Mouse (Mus musculus) cerebellum, adult 11 months (tissue): ENCODE results near the gene Zmynd8.

Source experiments
- DNase-seq: peaks from one replicate; pipeline ENCODE4 v3.0.0; 2022

Gene Zmynd8

GRCm38 (mm10) chr2:165740982-165741381, 157.8 kb downstream of the Zmynd8 start:
- no peak for DNase-seq

GRCm38 (mm10) chr2:165740381-165740780, 158.4 kb downstream of the Zmynd8 start:
- no peak for DNase-seq

- no peak for DNase-seq
Observed at GRCm38 (mm10) chr2:165736297-165736696, 162.5 kb downstream of the Zmynd8 start.
